Mouse (Mus musculus) lung, embryonic 14.5 days (tissue): Measurements from ENCODE around the gene Erbb3. TPM values are rescaled to one million over a fixed set of nuclear protein-coding genes. Genes with fewer than 3 reads are reported as not detected.

ENCODE experiments used
- ATAC-seq: fragments of 200-750 bp; cut with Nextera tagmentation; 2 replicates; pipeline ENCODE4 v1.8.0; 2017; ENCODE audit warnings: mild to moderate bottlenecking, moderate TSS enrichment, moderate library complexity; ENCODE audit not compliant: insufficient read depth
- DNase-seq: peaks from one replicate; pipeline ENCODE4 v3.0.0-alpha.2; 2015
- H3K27ac ChIP-seq: fragments of 300-500 bp; sonication (generic); 2 replicates; pipeline ENCODE4 v1.5.1; 2014; ENCODE audit warnings: low read depth, mild to moderate bottlenecking, moderate library complexity
- H3K27me3 ChIP-seq: fragments of 300-500 bp; sonication (generic); 2 replicates; pipeline ENCODE4 v1.6.1; 2014; ENCODE audit warnings: low read length, control low read depth; ENCODE audit not compliant: insufficient read depth
- H3K36me3 ChIP-seq: fragments of 300-500 bp; sonication (generic); 2 replicates; pipeline ENCODE4 v1.6.1; 2014; ENCODE audit warnings: control low read depth; ENCODE audit not compliant: insufficient read depth
- H3K4me1 ChIP-seq: fragments of 300-500 bp; sonication (generic); 2 replicates; pipeline ENCODE4 v1.6.1; 2014; ENCODE audit warnings: antibody characterized with exemption, control low read depth; ENCODE audit not compliant: insufficient read depth
- H3K4me2 ChIP-seq: fragments of 300-500 bp; sonication (generic); 2 replicates; pipeline ENCODE4 v1.6.1; 2014; ENCODE audit warnings: mild to moderate bottlenecking
- H3K4me3 ChIP-seq: fragments of 300-500 bp; sonication (generic); 2 replicates; pipeline ENCODE4 v1.5.1; 2014; ENCODE audit warnings: low read depth, low read length
- H3K9ac ChIP-seq: fragments of 300-500 bp; sonication (generic); 2 replicates; pipeline ENCODE4 v1.6.1; 2014
- H3K9me3 ChIP-seq: fragments of 300-500 bp; sonication (generic); 2 replicates; pipeline ENCODE4 v1.6.1; 2016; ENCODE audit warnings: low read depth, low read length, control low read depth
- CTCF ChIP-seq: IDR thresholded peaks from 2 replicates; pipeline ENCODE4 v1.5.1; 2016; ENCODE audit warnings: antibody characterized with exemption, low read depth
- WGBS: fragments of 180-500 bp; shearing (Covaris S2); extraction: QIAGEN DNeasy Blood & Tissue Kit; methylation state at CpG from one replicate; pipeline ENCODE4 v1.1.7; 2014; 5-methylcytosine and 5-hydroxymethylcytosine counted together
- polyA plus RNA-seq: library from polyadenylated mRNA; unstranded; fragments of >200 nt; fragmentation: Nextera tagmentation; extraction: Ambion mirVana; gene quantifications from 2 replicates; pipeline ENCODE4 v1.2.1, GENCODE M21; 2014

Erbb3 gene
- polyA plus RNA-seq, 1 experiment from 2014 or later: 22.9 TPM

GRCm38 (mm10) chr10:128583644-128584043 lies 5.8 kb downstream of the Erbb3 start:
- Histone ChIP-seq H3K4me3 (no peak overlapping the region), H3K9me3 (no peaks in the 10 kb centered on the region), H3K4me2 (peak overlapping the region; percentile 48), H3K4me1 (no peaks in the 10 kb centered on the region), H3K36me3 (0 out of 2 replicates have a peak, but pooled peaks cover 11% of the 10 kb centered on the region), H3K27me3 (peaks cover 23% of the 10 kb centered on the region), H3K27ac (peak overlapping the region; percentile 75), H3K9ac (no peak overlapping the region)
- DNase-seq: peak; percentile 48
- peak; percentile 53 for ATAC-seq
- WGBS: 21% methylated on average over 7 of the region's 7 CpGs
- no peak for TF ChIP-seq CTCF

GRCm38 (mm10) chr10:128579731-128580130 lies 9.7 kb downstream of the Erbb3 start:
- no peak for ATAC-seq

GRCm38 (mm10) chr10:128579298-128579697 lies 10.2 kb downstream of the Erbb3 start:
- 75% methylated on average over 3 of the region's 3 CpGs for WGBS
- no peak for TF ChIP-seq CTCF
- DNase-seq (no peak), ATAC-seq (no peak)
- Histone ChIP-seq H3K4me1 (no peaks in the 10 kb centered on the region), H3K4me2 (no peak overlapping the region), H3K4me3 (no peak overlapping the region), H3K36me3 (peaks cover 17% of the 10 kb centered on the region; the same call in 1 of the 2 replicates), H3K9me3 (no peaks in the 10 kb centered on the region), H3K27ac (no peak overlapping the region), H3K27me3 (no peaks in the 10 kb centered on the region), H3K9ac (no peak overlapping the region)

More at GRCm38 (mm10) chr10:128579731-128580130, 9.7 kb downstream of the Erbb3 start:
- no peak overlapping the region for H3K27ac ChIP-seq
- no peak overlapping the region for H3K4me2 ChIP-seq
- 75% methylated on average over 4 of the region's 4 CpGs for WGBS
- peaks cover 17% of the 10 kb centered on the region; the same call in 1 of the 2 replicates for H3K36me3 ChIP-seq
- no peak for DNase-seq
- no peak for TF ChIP-seq CTCF
- no peaks in the 10 kb centered on the region for H3K9me3 ChIP-seq
- H3K27me3 ChIP-seq: no peaks in the 10 kb centered on the region
- H3K4me3 ChIP-seq: no peak overlapping the region
- H3K4me1 ChIP-seq: no peaks in the 10 kb centered on the region
- H3K9ac ChIP-seq: no peak overlapping the region

GRCm38 (mm10) chr10:128578330-128578729 lies 11.1 kb downstream of the Erbb3 start:
- H3K9ac ChIP-seq: no peak overlapping the region
- DNase-seq (no peak), ATAC-seq (no peak)
- H3K4me3 ChIP-seq: no peak overlapping the region
- H3K27ac ChIP-seq: no peak overlapping the region
- WGBS: 63% methylated on average over 11 of the region's 11 CpGs
- no peaks in the 10 kb centered on the region for H3K9me3 ChIP-seq
- no peak for TF ChIP-seq CTCF
- no peaks in the 10 kb centered on the region for H3K4me1 ChIP-seq
- H3K4me2 ChIP-seq: no peak overlapping the region
- no peaks in the 10 kb centered on the region for H3K27me3 ChIP-seq
- peaks cover 21% of the 10 kb centered on the region; the same call in 1 of the 2 replicates for H3K36me3 ChIP-seq

GRCm38 (mm10) chr10:128575063-128575462 lies 14.4 kb downstream of the Erbb3 start:
- Histone ChIP-seq H3K36me3 (peaks cover 28% of the 10 kb centered on the region), H3K4me2 (no peak overlapping the region), H3K4me3 (no peak overlapping the region), H3K9me3 (no peaks in the 10 kb centered on the region), H3K27me3 (no peaks in the 10 kb centered on the region), H3K27ac (no peak overlapping the region), H3K4me1 (no peaks in the 10 kb centered on the region), H3K9ac (no peak overlapping the region)
- 93% methylated on average over 2 of the region's 2 CpGs for WGBS
- DNase-seq (no peak), ATAC-seq (no peak)
- peak; percentile 53 for TF ChIP-seq CTCF

- Histone ChIP-seq H3K4me2 (peak within 1 kb of the TSS; percentile 66), H3K9ac (peak within 1 kb of the TSS; percentile 93), H3K4me1 (no peaks in the 10 kb centered on the region; the same call in 1 of the 2 replicates), H3K9me3 (no peaks in the 10 kb centered on the region), H3K27me3 (no peaks in the 10 kb centered on the region), H3K4me3 (peak within 1 kb of the TSS; percentile 92), H3K36me3 (peaks cover 27% of the 10 kb centered on the region), H3K27ac (peak within 1 kb of the TSS; percentile 93)
- peak; percentile 99 for ATAC-seq
- peak; percentile 26; the same call in 1 of the 2 replicates for TF ChIP-seq CTCF
- DNase-seq: peak; percentile 100
- under 1% methylated on average over 58 of the region's 58 CpGs for WGBS
Measured at GRCm38 (mm10) chr10:128565788-128566531, 23.5 kb downstream of the Erbb3 start, which contains the start of gene Pa2g4. Gene Pa2g4, minus strand, starts transcription at chr10:128565987.

- peak; percentile 53 for DNase-seq
- Histone ChIP-seq H3K4me3 (peak overlapping the region; percentile 92), H3K4me1 (no peaks in the 10 kb centered on the region; the same call in 1 of the 2 replicates), H3K27ac (peak overlapping the region; percentile 93), H3K36me3 (peaks cover 32% of the 10 kb centered on the region), H3K4me2 (peak overlapping the region; percentile 66), H3K27me3 (no peaks in the 10 kb centered on the region), H3K9me3 (no peaks in the 10 kb centered on the region), H3K9ac (peak overlapping the region; percentile 93)
- under 1% methylated on average over 46 of the region's 46 CpGs for WGBS
- TF ChIP-seq CTCF: 0 out of 2 replicates have a peak, but pooled peaks have one; percentile 3
- ATAC-seq: peak; percentile 28
Measured at GRCm38 (mm10) chr10:128565206-128565787, 24.2 kb downstream of the Erbb3 start.
